Mouse (Mus musculus) G1E (cell line): Measurements from ENCODE around the gene Tpmt. TPM values are rescaled to one million over a fixed set of nuclear protein-coding genes. Genes with fewer than 3 reads are reported as not detected.

Experiments used
- ATAC-seq: 2 replicates; pipeline ENCODE4 v1.8.0; 2016; ENCODE audit warnings: mild to moderate bottlenecking; ENCODE audit not compliant: insufficient number of reproducible peaks, poor library complexity, low FRiP score, severe bottlenecking; ENCODE audit errors: extremely low read depth
- DNase-seq: peaks from one replicate; pipeline ENCODE4 v3.0.0; 2012; ENCODE audit warnings: low spot score
- H3K27me3 ChIP-seq: 2 replicates; pipeline ENCODE4 v1.6.1; 2012; ENCODE audit warnings: mild to moderate bottlenecking, low read length, inconsistent platforms; ENCODE audit not compliant: insufficient read depth
- H3K36me3 ChIP-seq: replicated peaks from 2 replicates; pipeline ENCODE3; 2012; ENCODE audit warnings: mild to moderate bottlenecking, inconsistent platforms
- H3K4me1 ChIP-seq: 2 replicates; pipeline ENCODE4 v1.6.1; 2012; ENCODE audit warnings: low read depth, low read length, inconsistent platforms, mixed read lengths; ENCODE audit not compliant: insufficient read depth
- H3K4me3 ChIP-seq: 2 replicates; pipeline ENCODE4 v1.5.1; 2012; ENCODE audit warnings: low read depth, mild to moderate bottlenecking, inconsistent platforms, low read length, moderate library complexity, mixed read lengths
- H3K9me3 ChIP-seq: replicated peaks from 2 replicates; pipeline ENCODE4 v1.6.1; 2012; ENCODE audit warnings: inconsistent platforms
- CTCF ChIP-seq: IDR thresholded peaks from 2 replicates; pipeline ENCODE4 v1.5.1; 2012; ENCODE audit warnings: low read depth, low read length, inconsistent platforms, mixed read lengths
- GATA1 ChIP-seq: IDR thresholded peaks from 2 replicates; pipeline ENCODE4 v1.6.1; 2012; ENCODE audit warnings: borderline replicate concordance, low read length, inconsistent platforms, mixed read lengths
- GATA2 ChIP-seq: IDR thresholded peaks from 2 replicates; pipeline ENCODE4 v1.6.1; 2012; ENCODE audit warnings: low read depth, low read length, inconsistent platforms, borderline replicate concordance
- POLR2AphosphoS5 ChIP-seq: IDR thresholded peaks from 2 replicates; pipeline ENCODE4 v1.6.1; 2012; ENCODE audit warnings: low read depth, low read length, inconsistent platforms; ENCODE audit not compliant: insufficient replicate concordance
- TAL1 ChIP-seq: conservative IDR thresholded peaks from 2 replicates; pipeline ENCODE4 v1.6.1; 2012; ENCODE audit warnings: low read depth, low read length, inconsistent platforms, mixed read lengths
- polyA plus RNA-seq: library from polyadenylated mRNA; stranded (reverse); fragments of >175 nt; gene quantifications from 2 replicates; pipeline ENCODE4 v1.2.3, GENCODE M21; 2012
- total RNA-seq, 2 experiments: library from RNA; stranded (forward) in 1 of 2; stranded (reverse) in 1 of 2; fragments of 200-1000 nt in 1 of 2; fragments of >200 nt in 1 of 2; fragmentation: Nextera tagmentation in 1 of 2; gene quantifications; 2 replicates each; pipeline ENCODE4 v1.2.3; 2014 to 2017

The Tpmt gene
- total and polyA plus RNA-seq, 3 experiments, result 0.16 to 15.1 (median 11.4) TPM

DNA sequence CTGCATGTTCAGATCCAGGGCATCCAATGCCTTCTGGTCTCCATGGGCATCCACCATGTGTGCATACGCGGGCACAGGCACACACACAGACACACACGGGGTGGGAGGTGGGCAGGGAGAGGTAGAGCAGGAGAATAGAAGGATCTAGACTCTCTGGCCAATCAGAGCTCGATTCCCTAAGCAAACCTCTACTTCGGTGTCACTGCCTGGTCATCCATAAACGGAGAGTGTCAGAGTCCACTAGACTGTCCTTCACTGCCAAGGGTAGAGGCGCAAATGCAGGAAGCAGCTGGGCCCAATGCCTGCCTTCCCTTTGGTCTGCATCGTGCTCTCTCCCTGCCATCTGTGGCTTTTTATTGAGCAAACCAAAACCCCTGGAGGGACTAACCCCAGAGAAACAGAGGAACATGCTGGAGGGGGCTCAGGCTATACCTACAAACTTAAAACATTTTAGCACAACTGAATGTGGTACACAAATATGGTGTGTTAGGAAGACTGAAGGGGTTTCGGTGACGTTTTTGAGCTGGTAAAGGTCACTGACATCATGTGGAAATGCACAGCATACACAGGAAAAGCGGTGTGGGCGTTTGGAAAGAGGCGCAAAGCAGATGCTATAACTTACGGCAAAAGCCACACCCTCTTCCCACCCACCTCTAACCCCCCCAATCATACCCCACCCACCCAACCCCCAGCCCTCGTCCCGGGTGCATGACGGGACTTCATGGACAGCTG is 14.0 kb downstream of the Tpmt start:
- Histone ChIP-seq H3K27me3 (peaks cover 9% of the 10 kb centered on the region), H3K9me3 (no peaks in the 10 kb centered on the region), H3K4me3 (no peak overlapping the region), H3K36me3 (no peaks in the 10 kb centered on the region), H3K4me1 (no peaks in the 10 kb centered on the region)
- ATAC-seq (no peak), DNase-seq (no peak)
- TF ChIP-seq GATA1 (no peak), POLR2AphosphoS5 (no peak), GATA2 (no peak), TAL1 (no peak), CTCF (no peak)

DNA sequence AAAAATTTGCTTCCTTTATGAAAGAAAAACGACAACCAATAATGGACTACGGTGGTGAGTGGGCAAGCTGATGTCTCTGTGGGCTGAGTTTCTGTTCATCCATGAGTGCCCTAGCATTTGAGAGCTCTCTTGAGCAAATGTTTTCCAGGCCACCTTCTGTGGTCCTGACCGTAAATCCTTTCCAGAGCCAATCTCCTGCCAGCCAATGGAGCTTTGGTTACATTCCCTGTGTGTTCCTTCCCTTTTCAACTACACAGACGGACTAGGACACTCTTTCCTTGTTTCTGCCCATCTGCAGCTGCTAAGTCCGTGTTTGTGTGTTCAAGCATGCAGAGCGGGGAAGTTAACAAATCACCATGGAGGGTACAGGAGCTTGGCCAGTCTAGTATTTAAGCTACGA is 23.7 kb downstream of the Tpmt start:
- TF ChIP-seq POLR2AphosphoS5, result no peak
- TF ChIP-seq TAL1, result no peak
- TF ChIP-seq GATA2, result no peak
- TF ChIP-seq GATA1, result no peak
- no peak for TF ChIP-seq CTCF
- peaks cover 2% of the 10 kb centered on the region; the same call in 1 of the 2 replicates for H3K27me3 ChIP-seq
- H3K9me3 ChIP-seq, result no peaks in the 10 kb centered on the region
- no peak for ATAC-seq
- H3K36me3 ChIP-seq, result no peaks in the 10 kb centered on the region
- no peak overlapping the region for H3K4me3 ChIP-seq
- no peaks in the 10 kb centered on the region for H3K4me1 ChIP-seq
- DNase-seq, result no peak

DNA sequence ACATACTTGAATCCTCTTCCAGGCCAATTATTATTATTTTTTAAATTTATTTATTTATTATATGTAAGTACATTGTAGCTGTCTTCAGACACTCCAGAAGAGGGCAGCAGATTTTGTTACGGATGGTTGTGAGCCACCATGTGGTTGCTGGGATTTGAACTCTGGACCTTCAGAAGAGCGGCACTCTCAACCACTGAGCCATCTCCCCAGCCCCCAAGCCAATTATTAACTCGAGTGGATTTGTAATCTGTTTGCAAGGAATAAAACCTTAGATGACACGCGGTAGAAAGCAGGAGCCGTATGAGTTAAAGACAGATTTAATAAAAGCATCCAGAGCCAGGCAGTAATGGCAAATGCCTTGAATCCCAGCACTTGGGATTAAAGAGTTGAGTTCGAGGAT is 24.8 kb downstream of the Tpmt start:
- DNase-seq (no peak), ATAC-seq (no peak)
- Histone ChIP-seq H3K9me3 (no peaks in the 10 kb centered on the region), H3K4me3 (no peak overlapping the region), H3K4me1 (no peaks in the 10 kb centered on the region), H3K27me3 (peaks cover 2% of the 10 kb centered on the region; the same call in 1 of the 2 replicates), H3K36me3 (no peaks in the 10 kb centered on the region)
- TF ChIP-seq CTCF (no peak), GATA2 (no peak), TAL1 (no peak), POLR2AphosphoS5 (no peak), GATA1 (no peak)

DNA sequence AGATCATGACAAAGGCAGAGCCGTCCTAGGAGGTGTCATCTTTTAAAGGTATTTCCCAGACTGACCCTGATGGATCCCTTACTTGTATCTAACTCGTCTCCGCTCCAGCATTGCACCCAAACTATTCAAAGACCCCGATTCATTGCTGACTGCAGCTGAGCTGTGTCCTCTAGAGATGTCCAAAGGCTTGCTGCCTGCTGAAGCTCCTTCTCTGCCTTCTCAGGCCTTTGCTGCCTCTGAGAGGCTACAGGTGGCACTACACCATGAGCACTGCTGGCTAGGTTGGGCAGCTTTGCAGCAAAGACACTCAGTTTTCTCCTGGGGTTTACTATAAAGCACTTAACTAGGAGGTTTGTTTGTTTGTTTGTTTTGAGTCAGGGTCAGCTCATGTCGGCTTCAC is 27.3 kb downstream of the Tpmt start:
- Histone ChIP-seq H3K4me3 (no peak overlapping the region), H3K36me3 (no peaks in the 10 kb centered on the region), H3K4me1 (no peaks in the 10 kb centered on the region), H3K27me3 (peaks cover 5% of the 10 kb centered on the region; the same call in 1 of the 2 replicates), H3K9me3 (no peaks in the 10 kb centered on the region; the same call in 1 of the 2 replicates)
- TF ChIP-seq CTCF, result no peak
- DNase-seq (no peak), ATAC-seq (no peak)

DNA sequence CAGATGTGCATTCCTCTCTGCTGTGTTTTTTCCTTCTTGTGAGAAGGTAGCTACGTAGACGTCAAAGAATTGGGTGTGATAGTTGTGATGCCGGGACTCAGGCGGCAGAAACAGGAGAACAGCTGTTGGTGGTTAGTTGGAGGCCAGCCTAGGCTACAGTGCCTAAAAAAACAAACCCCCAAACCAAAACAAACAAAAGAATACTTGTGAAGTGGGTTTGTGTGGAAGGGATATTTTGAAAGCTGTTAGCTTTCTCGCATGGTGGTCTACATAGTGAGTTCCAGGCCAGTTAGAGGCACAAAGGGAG is 29.4 kb downstream of the Tpmt start:
- no peaks in the 10 kb centered on the region for H3K36me3 ChIP-seq
- no peak overlapping the region for H3K4me3 ChIP-seq
- H3K27me3 ChIP-seq, result peaks cover 5% of the 10 kb centered on the region; the same call in 1 of the 2 replicates
- TF ChIP-seq POLR2AphosphoS5 (no peak), CTCF (no peak), GATA2 (no peak), GATA1 (no peak), TAL1 (no peak)
- no peak for DNase-seq
- H3K4me1 ChIP-seq, result no peaks in the 10 kb centered on the region
- H3K9me3 ChIP-seq, result no peaks in the 10 kb centered on the region; the same call in 1 of the 2 replicates
- no peak for ATAC-seq

DNA sequence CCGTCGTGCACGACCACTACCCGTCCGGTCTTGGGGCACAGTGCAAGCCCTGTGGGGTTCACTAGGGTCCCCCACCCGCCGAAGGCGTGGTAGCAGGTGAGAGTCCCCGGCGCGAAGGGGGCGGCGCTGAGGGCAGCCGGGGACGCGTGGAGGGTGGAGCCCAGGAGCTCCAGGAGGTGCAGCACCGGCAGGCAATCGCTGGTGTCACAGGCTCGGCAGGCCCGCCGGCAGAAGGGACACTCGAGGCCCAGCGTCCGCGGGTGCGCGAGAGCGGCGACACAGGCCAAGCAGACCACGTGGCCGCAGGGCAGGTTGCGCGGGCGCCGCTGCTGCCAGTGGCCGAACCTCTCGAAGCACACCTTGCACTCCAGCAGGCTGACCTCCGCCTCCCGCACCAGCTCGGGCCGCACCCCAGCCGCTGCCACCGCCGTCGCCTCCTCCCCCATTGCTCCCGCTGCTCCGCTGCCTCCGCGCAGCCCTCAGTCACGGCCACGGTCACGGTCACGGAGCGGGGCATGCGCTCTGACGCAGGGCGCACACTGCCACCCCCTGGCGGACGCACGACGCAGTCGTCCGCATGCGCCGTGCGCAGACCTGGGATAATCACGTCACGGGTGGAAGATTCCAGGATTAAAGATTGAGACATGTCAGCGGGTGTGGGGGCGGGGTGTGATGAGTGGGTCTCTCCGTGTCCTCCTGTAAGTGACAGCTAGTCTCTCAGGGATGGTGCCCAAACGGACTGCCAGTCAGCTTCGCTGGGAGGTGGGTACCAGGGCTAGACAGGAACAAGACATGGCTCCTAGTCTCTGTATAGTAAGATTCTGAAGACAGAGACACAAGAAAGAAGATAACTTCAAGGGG is 30.0 kb downstream of the Tpmt start, which contains the start of gene Nhlrc1:
Nhlrc1 (minus strand) TSS at position 517 of the 861 bp plus-strand sequence.
- no peaks in the 10 kb centered on the region for H3K36me3 ChIP-seq
- no peaks in the 10 kb centered on the region for H3K4me1 ChIP-seq
- DNase-seq (no peak), ATAC-seq (no peak)
- H3K27me3 ChIP-seq, result peaks cover 5% of the 10 kb centered on the region; the same call in 1 of the 2 replicates
- no peak within 1 kb of the TSS for H3K4me3 ChIP-seq
- no peak for TF ChIP-seq POLR2AphosphoS5
- no peak for TF ChIP-seq CTCF
- no peak for TF ChIP-seq GATA2
- TF ChIP-seq TAL1, result no peak
- TF ChIP-seq GATA1, result no peak
- no peaks in the 10 kb centered on the region; the same call in 1 of the 2 replicates for H3K9me3 ChIP-seq
